Mouse (Mus musculus) A20 (cell line): ENCODE measurements around the gene Pkdcc.

Experiments used
- DNase-seq: peaks from one replicate; pipeline ENCODE4 v3.0.0-alpha.2; 2011; ENCODE audit warnings: low read depth, low spot score

Gene Pkdcc

DNA sequence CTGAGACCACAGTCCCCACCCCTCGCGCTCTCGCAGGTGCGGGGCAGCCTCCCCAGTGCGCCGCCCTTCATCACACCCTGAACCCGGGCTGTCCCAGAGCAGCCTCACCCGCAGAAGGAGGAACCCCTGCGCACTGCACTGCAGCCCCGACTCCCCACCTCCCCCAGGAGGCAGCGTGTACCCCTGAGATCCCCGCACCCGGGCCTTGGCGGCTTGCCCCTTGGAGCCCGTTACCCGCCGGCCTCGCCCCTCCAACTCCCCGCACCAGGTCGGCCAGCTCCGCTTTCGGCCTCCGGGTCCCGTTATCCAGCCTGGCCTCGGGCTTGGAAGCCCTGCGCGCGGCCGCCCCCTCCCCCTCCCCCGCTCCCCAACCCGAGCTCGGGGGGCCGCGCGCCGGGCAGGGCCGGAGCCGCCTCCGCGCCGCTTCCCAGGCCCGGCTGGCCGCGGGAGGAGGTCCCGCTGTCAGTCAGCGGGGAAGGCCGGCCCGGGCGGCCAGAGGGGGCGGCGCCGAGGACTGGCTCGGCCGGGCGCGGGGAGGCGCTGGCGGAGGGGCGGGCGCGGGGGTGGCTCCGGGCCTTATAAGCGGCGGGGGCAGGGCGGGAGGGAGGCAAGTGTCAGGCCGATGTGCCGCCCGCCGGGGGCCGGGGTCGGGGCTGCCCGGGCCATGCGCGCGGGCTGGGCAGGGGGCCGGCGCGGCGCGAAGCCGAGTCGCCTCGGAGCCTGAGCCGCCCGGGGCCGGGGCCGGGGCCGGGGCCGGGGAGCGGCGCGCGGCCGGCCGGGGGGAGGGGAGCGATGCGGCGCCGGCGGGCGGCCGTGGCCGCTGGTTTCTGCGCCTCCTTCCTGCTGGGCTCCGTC is at the start of gene Pkdcc:
Pkdcc (plus strand) TSS at position 619 of the 855 bp plus-strand sequence.
- no peak for DNase-seq

DNA sequence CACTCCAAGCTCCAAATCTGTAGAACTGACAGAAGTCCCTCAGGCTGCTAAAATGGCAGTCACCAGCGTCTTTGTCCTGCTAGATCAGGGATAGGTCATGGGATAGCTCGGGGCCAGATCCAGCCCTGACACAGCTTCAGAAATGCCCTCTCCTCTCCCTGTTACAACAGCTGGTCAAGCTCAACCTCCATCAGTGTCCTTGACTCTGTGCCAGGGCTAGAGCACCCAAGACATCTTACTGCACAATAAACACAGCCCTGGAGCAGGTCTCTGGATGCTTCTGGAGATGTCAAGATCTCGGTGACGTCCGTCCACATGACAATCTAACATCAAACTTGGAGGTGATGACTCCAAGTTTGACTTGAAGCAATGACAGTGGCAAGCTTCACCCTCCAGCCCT is 48.9 kb upstream of the Pkdcc start:
- no peak for DNase-seq

DNA sequence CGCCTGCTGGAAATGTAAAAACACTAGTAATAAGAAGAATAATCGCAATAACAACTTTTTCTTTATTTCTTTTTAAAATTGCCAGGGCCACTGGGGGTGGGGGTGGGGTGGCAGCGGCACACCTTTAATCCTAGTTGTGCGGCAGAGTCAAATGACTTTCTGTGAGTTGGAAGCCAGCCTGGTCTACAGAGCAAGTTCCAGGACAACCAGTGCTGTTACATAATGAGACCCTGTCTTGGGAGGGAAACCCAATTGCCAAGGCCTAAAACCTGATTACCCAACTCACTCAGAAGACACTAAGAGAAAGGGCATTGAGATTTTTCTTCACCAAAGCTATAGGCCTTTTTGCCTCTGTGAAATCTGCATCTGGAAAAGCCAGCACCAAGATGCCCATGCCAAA is 38.9 kb upstream of the Pkdcc start:
- DNase-seq = no peak

DNA sequence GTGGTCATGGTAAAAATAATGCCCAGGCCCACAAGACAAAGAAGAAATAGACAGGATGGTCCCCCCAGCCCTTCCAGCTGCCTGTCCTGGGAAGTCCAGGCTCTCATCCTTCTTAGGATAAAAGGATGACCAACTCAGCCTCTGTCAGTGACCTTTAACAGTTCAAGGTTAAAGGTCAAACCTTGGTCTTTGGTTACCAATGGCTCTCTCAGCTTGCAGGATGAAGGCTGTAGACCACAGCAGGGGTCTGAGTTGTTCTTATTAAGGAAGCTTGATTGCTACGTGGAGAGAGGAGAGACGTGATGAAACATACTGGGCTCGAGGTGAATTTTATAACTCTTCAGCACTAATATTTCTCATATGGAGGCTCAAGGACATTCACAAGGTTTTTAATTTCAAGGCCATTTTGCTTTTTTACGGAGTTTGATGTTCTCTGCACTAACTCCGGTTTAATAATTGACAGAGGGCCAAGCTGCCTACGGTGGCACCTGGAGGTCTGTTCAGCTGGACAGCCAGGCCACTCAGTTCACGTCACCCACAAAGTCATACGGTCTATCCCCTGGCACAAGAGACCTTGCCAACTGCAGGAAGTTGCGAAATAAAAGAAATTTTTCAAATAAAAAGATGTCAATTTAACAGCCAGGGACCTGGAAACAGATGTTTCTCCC is 36.5 kb upstream of the Pkdcc start:
- DNase-seq = no peak

DNA sequence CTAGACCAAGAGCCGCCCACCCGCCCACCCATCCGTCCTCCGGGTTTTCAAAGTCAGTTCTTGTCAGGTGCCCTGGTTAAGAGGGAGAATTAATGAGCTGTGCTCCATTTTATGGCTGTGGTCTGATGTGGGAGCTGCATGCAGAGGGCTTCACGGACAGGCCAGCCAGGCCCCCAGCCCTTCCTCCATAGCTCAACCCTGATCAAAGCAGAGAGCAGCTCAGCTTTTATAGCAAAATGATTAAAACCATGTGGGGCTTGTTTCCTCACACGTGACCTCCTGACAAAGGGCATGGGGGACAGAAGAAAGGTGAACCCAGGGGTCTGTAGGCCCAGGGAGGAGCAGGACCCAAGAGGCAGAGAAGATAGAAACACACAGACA is 36.0 kb upstream of the Pkdcc start:
- no peak for DNase-seq

DNA sequence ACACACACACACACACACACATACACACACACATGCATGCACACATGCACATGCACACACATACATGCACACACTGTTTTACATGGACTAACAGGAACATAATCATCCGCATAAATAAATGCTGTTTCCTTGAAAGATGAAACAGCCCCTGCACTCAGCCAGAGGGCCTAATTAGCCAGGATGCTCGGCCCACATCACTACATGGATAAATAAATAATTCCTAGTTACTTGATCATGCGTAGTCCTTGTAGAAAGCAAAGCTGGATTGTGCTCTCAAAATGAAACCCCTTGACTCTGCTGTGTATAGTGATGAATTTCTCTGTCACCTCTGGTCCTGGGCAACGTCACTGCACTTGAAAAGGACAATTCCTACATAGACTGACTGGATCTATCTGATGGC is 35.5 kb upstream of the Pkdcc start:
- DNase-seq = no peak

DNA sequence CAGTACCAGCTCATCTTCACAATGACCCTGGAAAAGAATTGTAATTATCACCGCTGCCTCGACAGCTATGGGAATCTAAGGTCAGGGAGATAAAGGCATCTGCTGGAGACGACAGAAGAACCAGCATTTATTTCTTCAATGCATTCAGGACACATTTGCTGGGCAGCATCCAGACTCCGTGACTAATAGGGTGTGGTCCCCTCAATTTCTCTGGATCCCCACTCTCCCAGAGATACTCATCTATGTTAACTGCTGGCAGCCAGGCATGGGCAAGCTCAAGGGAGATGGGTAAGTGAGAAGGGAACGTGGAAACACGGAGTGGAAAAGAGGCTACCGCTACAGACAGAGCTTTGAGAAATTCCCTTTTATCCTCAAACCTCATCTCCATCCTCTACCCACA is 34.0 kb upstream of the Pkdcc start:
- DNase-seq = no peak

DNA sequence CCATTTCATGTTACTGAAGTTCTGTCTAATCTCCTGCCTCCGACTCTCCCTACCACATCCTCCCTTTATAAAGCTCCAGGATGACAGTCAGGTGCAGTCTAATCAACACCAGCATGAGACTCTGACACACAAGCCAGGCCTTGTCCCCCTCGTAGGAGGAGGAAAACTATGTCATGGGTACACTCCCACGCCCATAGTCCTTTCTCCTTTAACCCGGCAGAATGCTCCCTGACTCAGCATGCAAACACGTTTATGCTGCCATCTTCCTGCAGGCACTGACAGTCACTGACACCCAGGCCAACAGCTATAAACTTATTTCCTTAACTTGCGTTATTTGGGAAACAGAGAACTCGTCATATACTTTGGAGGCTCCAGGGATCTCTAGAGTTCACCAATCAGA is 33.5 kb upstream of the Pkdcc start:
- DNase-seq = no peak

DNA sequence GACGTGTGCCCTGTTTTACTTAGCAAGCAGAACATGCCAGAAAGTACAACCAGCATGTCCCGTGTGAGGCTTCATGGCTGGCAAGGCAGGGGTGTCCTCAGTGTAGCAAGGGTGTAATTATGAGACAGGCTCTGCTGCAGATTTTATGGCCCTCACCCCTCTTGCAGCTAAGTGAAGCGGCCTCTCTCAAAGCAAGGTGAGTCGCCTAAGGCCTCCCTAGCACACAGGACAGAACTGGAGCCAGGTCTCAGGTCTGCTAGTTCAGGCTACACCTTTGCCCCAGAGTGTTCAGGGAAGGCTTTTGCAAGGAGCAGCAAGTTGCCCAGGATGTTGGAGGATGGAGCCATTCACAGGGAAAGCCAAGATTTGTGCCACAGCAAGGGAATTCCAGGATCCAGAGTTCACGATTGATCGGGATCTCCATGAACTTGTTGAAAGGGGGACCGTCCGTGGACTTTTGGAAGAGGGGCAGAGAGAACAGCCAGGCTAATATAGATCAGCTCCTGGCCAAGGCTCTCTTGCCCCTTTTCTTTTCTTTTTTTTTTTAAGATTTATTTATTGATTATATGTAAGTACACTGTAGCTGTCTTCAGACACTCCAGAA is 32.9 kb upstream of the Pkdcc start:
- no peak for DNase-seq

DNA sequence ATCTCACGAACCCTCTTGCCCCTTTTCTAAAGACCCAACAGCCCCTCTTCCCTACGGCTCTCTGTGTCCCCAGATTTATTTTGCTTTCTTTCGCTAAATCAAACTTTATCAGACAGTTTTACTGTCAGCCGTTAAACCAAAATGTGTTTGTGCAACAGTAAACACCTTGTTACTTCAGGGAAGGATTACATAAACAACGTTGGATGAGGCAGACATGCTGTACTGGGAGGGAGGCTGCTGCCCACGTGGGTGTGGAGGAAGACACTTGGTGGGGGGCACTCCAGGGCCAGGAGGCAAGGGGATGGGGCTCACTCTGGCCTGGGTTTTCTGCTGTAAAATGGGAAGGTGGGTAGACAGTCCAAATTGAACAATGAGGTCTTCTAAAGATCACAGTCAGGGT is 32.3 kb upstream of the Pkdcc start:
- no peak for DNase-seq

DNA sequence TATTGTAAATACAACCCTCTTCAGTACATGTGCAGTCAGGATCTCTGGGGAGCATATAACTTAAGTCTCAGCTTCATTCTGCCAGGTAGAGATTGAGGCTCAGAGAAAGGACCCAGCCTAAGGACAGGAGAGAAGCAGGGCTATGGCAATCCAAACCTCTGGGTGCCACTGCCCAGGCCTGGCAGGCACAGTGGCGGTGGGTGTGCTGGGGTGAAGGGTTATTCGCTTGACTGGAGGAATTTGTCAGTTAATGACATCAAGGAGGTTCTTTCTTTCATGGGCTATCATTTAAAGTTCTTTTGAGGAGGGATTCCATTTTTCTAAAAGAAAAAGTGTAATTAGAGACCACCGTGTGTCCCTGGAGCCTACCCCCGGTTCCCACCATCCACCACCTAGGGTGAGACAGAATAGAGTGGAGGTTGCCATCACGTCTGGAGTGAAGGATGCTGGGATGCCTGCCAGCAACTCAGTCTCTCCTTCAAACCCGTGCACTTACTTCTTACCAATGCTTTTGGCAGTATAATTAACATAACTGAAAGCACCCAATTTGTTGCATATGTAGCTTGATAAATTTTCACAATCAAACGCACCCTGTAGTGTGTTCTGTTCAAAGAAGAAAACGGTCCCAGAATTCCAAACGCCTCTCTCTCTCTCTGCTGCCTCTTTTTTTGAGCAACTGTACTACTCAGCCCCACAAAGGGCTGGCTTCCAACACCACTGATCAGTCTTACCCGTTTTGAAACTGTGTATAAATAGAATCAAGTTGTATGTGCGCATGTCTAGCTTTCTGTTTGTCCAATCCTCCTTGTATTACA is 27.1 kb upstream of the Pkdcc start:
- DNase-seq = no peak

DNA sequence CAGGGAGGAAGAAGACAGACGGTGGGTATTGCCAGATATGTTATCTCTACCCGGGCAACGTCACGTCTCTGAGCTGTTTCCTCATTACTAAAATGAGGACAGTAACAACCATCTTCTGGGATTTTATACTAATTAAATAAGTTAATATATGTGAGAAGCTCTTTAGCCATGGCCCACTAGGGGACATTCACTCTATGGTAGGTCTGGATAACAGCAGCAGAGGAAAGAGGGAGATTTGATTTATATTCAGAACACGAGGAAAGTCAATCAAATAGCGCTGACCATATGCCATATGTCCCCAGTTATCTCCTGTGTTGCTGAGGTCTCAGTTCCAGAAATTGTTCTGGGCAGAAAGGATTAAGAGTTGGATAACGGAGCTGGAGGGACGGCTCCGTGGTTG is 24.3 kb upstream of the Pkdcc start:
- no peak for DNase-seq

DNA sequence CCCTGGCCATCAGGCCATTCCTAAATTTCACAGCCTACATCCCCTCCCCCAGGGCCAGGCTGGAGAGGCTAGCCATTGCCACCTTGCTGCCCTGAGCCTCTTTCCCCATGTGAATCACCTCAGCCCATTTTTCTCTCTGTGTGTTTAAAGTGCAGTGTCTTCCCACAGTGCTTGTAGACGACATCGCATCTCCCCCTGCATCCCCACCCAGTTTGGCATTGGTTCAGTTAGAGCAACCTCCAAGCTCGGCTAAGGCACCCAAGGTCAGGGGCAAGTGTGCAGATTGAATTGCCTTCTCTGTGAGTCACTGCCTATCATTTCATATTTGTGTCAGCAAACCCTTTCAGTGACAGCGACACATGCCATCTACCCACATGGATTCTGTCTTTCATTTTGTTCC is 20.6 kb upstream of the Pkdcc start:
- no peak for DNase-seq

DNA sequence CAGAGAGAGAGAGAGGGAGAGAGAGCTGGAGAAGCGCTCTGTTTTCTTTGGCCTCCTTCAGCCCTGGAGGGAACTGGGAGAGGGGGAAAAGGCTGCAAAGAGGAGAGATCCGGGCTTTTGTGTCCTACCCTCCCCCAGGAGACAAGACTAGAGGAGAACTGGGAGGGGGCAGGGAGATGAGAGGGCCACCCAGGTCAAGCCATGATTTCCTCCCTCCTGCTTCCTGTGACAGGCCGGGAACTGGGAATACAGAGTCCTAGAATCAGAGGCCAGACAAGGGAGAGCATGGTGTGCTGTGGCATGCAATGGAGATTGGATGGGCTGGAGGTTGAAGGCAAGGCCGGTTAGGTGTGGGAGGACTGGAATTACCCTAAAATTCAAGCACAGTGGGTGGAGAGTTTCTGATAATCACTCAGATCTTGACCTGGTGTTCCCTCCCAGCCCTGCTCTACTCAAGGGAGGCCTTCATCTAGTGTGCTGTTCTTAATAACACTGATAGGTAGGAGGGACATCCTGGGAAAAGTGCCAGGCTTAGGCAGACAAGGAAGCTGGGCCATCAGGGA is 17.6 kb upstream of the Pkdcc start:
- no peak for DNase-seq

DNA sequence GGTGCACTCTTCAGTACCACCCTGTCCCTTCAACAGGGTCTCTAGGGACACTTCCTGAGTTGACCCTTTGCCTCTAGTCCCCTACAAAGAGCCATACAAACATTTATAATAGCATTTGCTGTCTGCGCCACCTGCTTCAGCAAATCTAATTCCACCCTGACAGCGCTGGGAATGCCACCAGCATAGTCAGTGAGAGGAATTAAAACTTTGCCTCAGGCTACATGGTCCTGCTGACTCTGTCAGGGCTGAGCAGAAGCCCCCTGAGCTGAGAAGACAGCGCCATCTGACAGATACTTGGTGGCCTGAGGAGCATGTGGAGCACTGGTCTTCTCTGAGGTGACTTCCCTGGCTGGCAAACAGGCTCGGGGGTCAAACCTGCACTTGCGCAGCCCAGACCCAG is 14.6 kb upstream of the Pkdcc start:
- no peak for DNase-seq

DNA sequence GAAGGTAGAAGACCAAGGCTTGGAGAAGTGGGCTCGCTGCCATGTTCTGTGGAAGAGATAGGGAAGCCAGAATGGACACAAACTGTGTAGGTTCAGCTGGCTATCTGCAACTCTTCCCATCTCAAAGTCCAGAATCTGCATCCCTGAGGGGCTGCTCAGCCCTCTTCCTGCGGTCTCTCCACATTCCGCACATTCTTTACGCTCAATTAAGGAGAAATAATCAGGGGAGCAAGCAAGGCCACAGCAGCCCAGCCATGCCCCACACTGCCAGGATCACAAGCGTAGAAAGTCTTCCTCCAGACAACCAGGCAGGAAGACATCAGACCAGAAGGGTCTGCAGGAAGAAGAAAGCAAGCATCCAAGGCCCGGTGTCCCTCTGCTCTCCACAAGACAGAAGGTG is 13.8 kb upstream of the Pkdcc start:
- DNase-seq = no peak

DNA sequence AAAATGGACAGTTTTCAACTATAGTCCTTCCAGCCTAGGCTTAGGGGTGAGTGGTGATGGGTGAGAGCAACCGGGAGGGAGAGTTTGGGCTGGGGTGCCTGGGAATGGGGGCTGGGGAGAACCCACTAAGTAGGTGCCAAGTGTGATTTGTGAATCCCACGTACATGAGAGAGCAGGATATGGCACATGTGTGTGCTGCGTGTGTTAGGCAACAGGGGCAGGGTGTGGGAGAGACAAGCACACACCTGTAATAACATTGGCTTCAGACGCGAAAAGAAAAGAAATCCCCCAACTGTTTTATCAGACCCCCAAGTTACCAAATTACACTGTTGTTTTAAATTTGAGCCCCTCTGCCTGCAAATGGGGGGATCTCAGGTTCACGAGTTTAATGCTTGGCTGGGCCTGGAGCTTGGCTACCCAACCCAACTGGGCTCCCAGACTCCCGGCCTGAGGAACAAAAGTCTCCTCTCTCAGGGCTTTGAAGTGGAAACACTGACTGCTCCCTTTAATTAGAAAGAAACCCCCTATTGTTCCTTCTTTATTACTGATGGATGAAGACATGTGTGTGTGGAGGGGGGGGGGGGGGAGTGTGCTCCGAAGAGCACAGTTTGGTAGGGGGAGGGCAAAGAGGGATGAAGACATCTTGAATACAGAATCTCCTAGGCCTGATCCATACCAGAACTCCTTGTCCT is 11.3 kb upstream of the Pkdcc start:
- no peak for DNase-seq

DNA sequence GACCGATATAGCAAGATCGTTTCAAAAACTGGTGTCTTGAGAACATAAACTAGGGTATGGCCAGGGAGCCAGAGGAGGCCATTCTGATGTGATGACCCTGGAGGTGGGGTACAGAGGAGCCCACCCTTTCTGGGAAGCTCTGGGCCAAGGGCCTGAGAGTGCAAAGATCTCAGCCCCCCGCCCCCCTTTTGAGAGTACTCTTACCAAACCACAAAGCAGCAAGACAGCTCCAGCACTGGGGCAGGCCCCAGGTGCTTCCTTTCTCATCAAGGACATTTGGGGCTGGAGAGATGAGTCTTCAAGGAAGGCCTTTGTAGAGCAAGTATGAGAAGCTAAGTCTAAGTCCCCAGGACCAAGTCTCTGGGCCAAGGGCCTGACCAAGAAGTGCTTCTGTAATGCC is 7.8 kb upstream of the Pkdcc start:
- DNase-seq = no peak

DNA sequence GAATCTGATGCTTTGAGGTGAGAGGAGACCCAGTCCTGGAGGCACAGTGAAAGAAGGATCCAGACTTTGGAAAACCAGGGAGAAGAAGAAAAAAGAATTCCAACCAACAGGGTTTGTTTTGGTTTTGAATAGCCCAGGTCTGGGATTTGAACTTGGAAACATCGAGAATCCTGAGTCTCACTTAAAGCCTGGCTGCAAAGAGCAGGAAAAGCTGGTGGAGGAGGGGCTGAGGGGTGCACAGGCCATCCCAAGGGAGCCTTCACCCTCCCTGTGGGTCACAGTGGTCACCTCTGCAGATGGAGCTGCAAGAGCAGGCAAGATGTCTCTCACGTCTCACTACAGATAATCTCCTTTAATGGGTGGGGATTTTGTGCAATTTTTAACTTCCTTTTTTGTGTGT is 6.6 kb upstream of the Pkdcc start:
- no peak for DNase-seq

DNA sequence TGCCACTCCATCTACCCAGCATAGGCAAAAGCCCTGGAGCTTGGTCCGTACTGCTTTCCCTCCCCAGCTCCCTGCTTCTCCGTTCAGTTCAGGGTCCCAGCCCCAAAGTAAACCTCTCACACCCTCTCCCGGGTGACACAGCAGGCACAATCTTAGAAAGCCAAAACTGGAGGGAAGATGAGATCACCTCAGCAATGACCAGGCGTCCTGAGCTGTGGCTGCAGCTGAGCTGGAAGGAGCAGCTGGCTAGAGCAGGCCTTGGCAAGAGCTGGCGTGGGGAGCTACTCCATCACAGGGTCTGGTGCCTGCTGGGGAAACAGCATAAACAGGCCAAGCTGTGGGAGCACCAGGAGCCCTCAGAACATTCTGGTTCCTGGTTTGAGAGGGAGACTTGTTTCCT is 4.6 kb upstream of the Pkdcc start:
- no peak for DNase-seq

DNA sequence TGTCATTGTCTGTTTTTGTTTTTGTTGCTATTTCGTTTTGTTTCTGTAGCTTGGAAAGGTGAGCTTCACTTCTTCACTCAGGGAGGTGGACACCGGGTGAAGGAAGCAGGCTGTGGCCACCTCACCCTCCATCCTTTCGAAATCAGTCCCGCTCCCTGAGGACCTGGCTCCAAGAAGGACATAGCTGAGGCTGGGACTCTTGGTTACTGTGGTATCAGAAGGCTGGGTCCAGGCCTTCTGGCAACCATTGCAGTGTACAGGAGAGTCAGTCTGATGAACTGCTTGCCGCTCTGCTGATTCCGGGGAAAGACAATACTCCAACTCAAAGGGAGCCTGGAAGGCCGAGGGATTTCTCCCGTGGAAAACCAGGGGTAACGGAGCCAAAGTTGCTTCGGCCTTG is 3.9 kb upstream of the Pkdcc start:
- no peak for DNase-seq
